Mouse (Mus musculus) c-Kit-positive CD71-positive TER-119-negative erythroid progenitor cells, embryonic 14.5 days (primary cell): Measurements from ENCODE around the gene E130218I03Rik.

Experiments
- DNase-seq: peaks from one replicate; pipeline ENCODE4 v3.0.0-alpha.2; 2013; ENCODE audit warnings: low read depth

Gene E130218I03Rik

GRCm38 (mm10) chr4:134243516-134244250, at the start of gene E130218I03Rik:
E130218I03Rik (plus strand) TSS chr4:134243662.
- no peak for DNase-seq

- DNase-seq = no peak
These were observed 44.1 kb upstream of the E130218I03Rik start for GRCm38 (mm10) chr4:134199371-134199770.

GRCm38 (mm10) chr4:134202904-134203303, 40.6 kb upstream of the E130218I03Rik start, which contains the start of gene Gm7534:
Gm7534 (minus strand) TSS chr4:134203004.
- DNase-seq = no peak

DNA sequence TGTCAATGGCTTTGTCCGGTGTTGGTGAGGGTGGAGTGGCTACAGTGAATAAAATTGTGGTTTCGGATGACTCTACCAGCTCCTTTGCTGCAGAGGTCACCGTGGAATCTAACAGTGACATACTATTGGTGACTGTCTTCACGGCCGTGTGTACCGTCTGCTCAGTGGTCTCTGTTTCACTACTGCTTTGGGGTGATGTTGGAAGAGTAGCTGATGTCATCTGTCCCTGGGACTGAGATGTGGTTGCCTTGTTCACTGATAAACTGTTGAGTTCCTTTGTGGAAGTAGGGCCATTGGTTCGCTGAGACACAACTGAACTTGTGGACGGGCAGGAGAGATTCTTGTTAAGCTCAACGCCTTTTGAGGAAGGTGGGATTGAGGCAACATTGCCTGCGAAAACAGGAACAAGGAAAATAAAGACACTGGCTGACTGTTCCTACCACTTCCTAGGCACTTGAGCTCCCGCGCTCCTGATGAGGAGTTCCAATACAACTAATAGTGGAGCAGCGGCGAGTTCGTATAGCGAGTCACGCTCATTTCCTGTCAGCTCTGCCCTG, 40.0 kb upstream of the E130218I03Rik start:
- DNase-seq = no peak

GRCm38 (mm10) chr4:134206488-134207053, 36.9 kb upstream of the E130218I03Rik start:
- no peak for DNase-seq

GRCm38 (mm10) chr4:134222793-134223600, 20.5 kb upstream of the E130218I03Rik start:
- no peak for DNase-seq

- no peak for DNase-seq
These were observed 16.3 kb upstream of the E130218I03Rik start, which contains the start of gene Catsper4 for GRCm38 (mm10) chr4:134227194-134227593. Catsper4 (minus strand) TSS chr4:134227383.

GRCm38 (mm10) chr4:134230431-134230830, 13.0 kb upstream of the E130218I03Rik start:
- no peak for DNase-seq

DNA sequence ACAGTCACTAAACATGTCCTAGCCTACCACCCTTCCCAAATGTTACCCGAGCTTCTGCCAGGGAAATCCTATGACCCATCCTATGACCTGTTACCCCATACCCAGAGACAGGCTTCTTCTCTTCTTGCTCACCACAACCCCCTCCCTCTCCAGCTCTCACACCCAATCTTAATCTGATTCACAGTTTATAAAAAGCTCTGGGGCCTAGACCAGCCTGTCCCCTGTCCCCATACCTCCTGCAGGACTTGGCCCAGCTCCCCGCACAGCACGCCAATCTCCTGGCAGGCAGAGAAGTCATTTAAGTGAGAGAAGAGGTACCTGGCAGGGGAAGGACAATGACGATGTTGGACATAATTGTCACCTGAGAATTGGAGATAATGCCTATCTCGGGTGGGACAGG, 8.6 kb upstream of the E130218I03Rik start:
- no peak for DNase-seq

- no peak for DNase-seq
These were observed 5.7 kb upstream of the E130218I03Rik start for GRCm38 (mm10) chr4:134237582-134238278.

DNA sequence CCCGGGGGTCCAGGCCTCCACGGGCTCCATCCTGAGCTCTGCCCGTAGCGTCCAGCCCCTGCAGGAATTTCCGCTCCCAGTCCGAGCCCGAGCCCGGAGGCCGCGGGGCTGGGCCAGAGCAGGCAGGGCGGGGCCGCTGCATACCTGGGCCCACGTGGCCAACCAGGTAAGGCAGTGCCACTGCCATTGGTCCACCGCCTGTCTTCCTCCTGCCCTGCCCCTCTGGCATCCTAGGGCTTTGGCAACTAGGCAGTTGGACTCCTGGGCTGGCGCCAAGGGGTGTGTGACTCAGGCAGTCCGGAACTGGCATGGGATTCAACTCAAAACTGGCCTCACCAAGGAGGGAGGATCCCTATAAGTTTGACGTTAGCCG, 5.2 kb upstream of the E130218I03Rik start, which contains the start of gene Cnksr1:
TSS of gene Cnksr1 (minus strand) at position 121 of the 373 bp plus-strand sequence.
- DNase-seq = no peak

DNA sequence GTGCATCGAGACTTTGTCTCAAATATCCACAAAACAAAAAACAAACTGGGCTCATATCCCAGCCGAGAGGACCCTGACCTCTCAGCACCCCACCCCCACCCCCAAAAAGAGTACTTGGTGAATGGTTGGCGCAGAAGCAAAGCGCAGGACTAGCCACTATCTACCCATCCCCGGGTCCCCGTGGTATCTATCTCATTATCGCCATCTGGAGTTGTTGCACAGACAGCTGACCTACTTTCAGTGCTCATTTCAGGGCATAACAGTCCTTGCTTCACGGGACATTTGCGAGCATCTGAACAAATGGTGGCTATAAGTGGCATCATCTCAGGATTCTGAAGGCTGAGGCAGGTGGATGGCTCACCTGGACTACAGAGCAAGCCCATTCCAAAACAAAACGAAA, 4.8 kb upstream of the E130218I03Rik start:
- no peak for DNase-seq

DNA sequence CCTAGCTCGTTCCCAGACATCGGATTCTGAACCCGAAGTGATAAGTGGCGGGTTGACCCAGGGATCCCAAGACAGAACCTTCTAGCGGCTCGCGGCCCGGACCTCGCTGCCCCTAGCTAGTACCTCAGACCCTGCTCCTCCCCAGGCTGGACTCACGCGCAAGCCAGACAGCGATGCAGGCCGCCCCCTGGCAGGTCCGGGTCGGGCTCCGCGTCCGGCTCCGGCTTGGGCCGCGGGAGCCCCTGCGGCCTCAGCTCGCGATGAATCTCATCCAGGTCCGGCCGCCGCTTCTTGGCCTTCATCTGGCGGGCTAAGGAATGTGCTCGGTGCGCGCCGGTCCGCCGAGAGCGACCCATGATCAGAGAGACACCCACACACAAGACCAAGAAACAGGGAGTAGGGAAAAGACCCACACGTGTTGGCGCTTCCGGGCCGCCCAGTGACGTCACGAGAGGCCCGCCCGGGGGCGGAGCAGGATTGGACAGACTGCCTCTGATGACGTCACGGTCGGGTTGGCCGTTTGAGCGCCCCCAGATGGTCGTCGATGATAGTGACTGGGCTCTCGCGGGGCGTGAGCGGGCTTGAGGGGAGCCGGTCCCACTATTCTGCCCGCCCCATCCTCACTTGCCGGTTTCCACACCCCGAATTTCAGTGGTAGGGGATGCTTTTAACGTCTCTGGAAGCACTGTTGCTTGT, 1.8 kb downstream of the E130218I03Rik start, which contains the start of gene Zfp593:
TSS of gene Zfp593 (minus strand) at position 445 of the 696 bp plus-strand sequence.
- peak; percentile 89 for DNase-seq

- DNase-seq = no peak
These were observed 2.8 kb downstream of the E130218I03Rik start for GRCm38 (mm10) chr4:134246256-134246655.

GRCm38 (mm10) chr4:134246719-134247258, 3.3 kb downstream of the E130218I03Rik start, which contains the start of gene Gm30191:
Gm30191 (plus strand) TSS chr4:134246935.
- no peak for DNase-seq

DNA sequence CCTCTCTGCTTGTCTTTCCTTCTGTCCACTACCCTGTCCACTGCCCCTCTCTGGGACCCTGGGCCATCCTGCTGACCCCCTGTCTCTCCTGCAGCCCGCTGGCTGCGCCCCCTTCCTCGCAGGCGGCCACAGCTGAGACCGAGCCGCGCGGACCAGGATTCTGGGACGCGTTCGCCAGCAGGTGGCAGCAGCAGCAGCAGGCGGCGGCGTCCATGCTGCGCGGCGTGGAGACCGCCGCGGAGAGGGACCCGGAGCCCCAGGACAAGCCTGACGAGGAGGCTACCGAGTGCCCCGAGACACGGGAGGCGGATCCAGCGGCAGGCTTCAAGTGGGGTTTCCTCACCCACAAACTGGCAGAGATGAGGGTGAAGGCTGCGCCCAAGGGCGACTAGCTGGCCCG, 6.2 kb downstream of the E130218I03Rik start:
- DNase-seq = no peak

DNA sequence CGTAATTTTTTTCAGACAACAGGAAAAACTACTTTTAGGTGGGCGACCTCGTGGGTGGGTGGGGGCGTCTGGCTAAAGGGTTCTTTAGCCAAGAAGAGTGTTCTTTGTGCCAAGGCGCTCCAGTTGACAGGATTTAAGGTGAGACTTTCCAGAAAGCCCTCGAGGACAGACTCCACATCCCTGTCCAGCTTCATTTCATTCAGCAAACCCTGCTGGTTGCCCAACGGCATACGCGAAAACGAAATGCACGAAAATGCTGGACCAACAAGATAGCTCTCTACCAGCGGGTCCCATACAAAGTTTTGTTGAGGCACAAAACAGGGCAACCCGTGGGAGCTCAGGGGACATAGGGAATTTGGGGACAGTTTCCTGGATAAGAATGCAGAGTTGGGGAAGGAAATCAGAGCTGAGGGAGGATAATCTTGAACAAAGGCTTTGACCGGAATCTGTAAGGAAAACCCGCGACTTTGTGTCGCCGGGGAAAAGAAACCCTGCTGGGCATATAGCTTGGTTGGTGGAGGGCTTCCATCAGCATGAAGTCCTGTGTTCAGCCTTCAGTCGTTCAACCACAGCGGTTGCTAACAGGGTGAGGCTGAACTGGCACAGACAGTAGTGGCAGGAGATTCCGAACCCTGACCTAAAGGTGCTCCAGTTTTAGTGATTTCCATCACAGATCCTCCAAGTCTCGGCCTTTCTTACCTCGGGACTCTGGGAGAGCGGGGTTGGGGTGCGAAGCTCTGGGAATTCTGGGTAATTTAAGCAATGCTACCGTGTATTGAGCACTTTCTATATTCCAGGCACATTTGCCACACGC, 6.9 kb downstream of the E130218I03Rik start:
- no peak for DNase-seq

- DNase-seq = no peak
These were observed 7.4 kb downstream of the E130218I03Rik start for GRCm38 (mm10) chr4:134250930-134251240.

GRCm38 (mm10) chr4:134251241-134252130, 8.0 kb downstream of the E130218I03Rik start:
- no peak for DNase-seq
